Mouse (Mus musculus) heart, adult 8-10 months (tissue): ENCODE data around the gene Zfp865. TPM values are rescaled to one million over a fixed set of nuclear protein-coding genes. Genes with fewer than 3 reads are reported as not detected.
A peak's percentile ranks its signal among the peaks of the same experiment; 100 is the strongest.
"Not testable (repeated sequence)": the region's sequence is repeated elsewhere in the genome, so short reads cannot be mapped to it uniquely, and the experiment has no call there.

Source experiments
- DNase-seq: peaks from one replicate; pipeline ENCODE4 v3.0.0; 2022; ENCODE audit warnings: low spot score
- total RNA-seq, 4 experiments: library from RNA; stranded (reverse); gene quantifications; 2 replicates each; pipeline ENCODE4 v1.2.4; 2022

Gene Zfp865
- total RNA-seq, 4 experiments from 2014 or later = 11.5 to 13.3 (median 12.8) TPM

DNA sequence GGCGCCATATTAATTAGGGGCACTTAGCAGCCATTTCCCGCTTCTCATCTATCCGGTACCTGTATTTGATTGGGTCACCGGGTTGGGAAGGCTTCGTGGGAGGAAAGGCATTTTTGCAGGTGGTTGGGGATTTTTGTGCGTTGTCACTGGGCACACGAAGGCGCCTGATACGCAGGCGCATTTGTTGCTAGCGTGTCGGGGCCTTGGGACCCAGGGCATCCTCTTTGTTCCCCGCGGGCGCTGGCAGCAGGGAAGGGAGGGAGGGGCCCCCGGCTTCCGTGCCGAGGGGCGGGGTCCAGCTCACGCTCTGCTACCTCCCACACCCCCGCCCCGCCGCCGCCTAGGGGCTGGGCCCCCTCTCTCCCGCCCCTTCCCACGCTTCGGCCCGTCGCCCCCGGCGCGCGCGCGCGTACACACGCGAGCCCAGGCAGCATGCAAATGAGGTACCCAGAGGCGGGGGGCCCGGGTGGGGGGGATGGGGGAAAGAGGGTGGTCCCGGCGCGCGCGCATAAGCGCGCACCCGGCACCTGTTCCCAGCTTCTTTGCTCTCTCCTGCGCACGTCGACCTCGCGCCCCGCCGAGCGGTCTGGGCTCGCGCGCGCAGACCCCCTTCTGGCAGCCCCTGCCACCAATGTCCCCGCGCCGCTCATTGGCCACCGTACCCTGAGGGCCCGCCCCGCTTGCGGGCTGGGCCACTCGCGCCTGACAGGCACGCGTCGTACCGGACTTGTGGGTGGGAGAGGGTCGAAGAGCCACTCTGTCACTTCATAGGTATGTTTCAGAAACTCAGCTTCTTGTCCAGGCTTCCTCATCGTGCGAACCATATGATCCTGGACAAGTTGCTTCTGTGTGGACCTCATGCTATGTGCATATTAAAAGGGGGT lies 4.8 kb upstream of the Zfp865 start, which contains the start of gene Gm44973:
Gm44973 (plus strand) TSS at position 379 of the 884 bp plus-strand sequence.
- peak; percentile 92 for DNase-seq

- DNase-seq = no peak
Measured at GRCm38 (mm10) chr7:5016057-5016456, 4.1 kb upstream of the Zfp865 start.

DNA sequence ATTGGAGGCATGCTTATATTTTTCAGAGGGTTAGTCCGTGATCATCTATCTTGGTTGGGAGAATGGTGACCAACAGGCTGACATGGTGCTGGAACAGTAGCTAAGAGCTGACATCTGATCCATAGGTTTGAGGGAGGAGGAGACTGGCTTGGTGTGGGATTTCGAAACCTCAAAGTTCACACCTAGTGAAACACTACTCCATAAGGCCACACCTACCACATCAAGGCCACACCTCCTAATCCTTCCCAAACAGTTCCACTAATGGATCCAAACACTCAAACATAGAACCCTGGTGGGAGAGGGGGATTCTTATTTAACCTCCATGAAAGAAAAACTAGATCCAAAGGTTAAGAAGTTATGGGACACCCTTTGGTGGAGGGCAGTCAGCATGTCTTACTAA lies 3.3 kb upstream of the Zfp865 start:
- DNase-seq = no peak

DNA sequence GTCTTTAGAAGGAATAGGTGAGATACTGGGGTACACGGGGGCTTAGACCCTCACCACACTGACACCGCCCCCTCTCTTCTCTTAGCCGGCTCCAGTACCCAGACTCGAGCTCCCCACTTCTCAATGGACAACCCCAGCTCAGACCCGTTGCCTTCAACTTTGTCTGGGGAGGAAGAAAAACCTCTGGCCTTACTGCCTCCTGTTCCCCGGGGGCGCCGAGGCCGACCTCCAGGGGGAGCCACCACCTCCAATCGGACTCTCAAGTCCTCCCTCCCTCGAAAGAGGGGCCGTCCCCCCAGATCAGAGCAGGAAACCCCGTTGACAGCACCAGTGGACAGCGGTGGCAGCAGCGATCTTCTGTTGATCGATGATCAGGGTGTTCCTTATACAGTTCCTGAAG lies 2.8 kb upstream of the Zfp865 start:
- no peak for DNase-seq

GRCm38 (mm10) chr7:5017931-5018330 lies 2.2 kb upstream of the Zfp865 start:
- DNase-seq = no peak

- not testable (repeated sequence) for DNase-seq
Measured at GRCm38 (mm10) chr7:5019576-5019975, 600 bp upstream of the Zfp865 start.

GRCm38 (mm10) chr7:5020685-5021084 lies 509 bp downstream of the Zfp865 start:
- DNase-seq = no peak

DNA sequence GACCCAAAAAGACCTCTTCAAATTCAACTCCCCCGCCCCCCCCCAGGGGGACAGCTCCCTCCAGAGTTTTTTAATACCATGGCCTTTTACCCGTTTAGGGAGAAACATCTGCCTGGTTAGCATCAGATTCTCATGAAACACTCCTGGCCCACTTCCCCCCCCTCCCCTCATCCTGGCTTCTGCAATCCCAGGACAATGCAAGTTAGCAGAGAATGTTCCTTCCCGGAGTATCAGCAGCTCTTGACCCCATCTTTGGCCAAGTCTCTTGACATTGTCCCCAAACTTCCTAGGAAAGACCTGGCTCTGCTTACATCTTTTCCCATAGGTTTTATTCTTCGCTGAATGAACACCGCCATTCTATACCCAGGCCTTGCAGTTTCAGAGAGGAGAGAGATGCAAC lies 1.0 kb downstream of the Zfp865 start:
- no peak for DNase-seq

- no peak for DNase-seq
Measured at GRCm38 (mm10) chr7:5029543-5029942, 9.4 kb downstream of the Zfp865 start.

DNA sequence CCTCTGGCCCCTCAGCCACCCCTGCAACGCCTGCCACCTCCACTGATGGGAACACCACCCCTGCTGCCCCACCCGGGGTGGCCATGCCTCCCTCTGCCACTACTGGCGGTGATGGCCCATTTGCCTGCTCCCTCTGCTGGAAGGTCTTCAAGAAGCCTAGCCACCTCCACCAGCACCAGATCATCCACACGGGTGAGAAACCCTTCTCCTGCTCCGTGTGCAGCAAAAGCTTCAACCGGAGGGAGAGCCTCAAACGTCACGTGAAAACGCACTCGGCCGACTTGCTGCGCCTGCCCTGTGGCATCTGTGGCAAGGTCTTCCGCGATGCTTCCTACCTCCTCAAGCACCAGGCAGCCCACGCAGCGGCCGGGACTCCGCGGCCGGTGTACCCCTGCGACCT lies 9.8 kb downstream of the Zfp865 start:
- no peak for DNase-seq

DNA sequence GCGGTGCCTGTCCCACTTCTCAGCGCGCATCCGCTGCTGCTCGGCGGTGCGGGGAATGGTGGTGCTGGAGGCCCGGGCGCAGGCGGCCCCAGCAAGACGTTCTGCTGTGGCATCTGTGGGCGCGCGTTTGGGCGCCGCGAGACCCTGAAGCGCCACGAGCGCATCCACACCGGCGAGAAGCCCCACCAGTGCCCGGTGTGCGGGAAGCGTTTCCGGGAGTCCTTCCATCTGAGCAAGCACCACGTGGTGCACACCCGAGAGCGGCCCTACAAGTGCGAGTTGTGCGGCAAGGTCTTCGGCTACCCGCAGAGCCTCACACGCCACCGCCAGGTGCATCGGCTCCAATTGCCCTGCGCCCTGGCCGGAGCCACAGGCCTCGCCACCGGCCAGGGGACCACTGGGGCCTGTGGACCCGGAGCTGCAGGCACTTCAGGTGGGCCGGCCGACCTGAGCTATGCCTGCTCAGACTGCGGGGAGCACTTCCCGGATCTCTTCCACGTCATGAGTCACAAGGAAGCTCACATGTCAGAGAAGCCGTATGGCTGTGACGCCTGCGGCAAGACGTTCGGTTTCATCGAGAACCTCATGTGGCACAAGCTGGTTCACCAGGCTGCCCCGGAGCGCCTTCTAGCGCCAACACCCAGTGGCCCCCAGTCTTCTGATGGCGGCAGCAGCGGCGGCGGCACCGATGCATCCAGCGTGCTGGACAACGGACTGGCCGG lies 10.5 kb downstream of the Zfp865 start:
- DNase-seq = no peak

GRCm38 (mm10) chr7:5031496-5031895 lies 11.3 kb downstream of the Zfp865 start:
- DNase-seq = no peak

GRCm38 (mm10) chr7:5033818-5034217 lies 13.6 kb downstream of the Zfp865 start, which contains the start of gene 4632433K11Rik:
Gene 4632433K11Rik (plus strand): TSS chr7:5034118.
- DNase-seq = no peak

GRCm38 (mm10) chr7:5035628-5036027 lies 15.5 kb downstream of the Zfp865 start:
- DNase-seq = no peak

DNA sequence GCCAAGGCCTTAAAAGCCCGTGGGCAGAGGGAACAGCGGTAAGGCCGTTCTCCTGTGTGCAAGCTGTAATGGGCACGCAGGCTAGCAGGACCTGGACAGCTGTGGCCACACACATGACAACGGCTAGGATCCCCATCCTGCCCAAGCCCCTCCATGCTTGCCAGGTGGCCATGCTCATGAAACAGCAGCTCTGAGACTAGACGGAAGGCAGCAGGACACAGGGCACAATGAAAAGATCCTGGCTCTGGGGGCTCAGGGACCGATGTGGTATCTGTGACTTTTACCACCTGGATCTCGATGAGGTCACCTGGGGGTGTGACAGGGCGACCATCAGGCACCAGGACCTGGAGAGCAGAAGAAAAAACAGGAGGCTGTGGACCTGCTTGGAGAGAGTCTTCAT lies 16.0 kb downstream of the Zfp865 start:
- no peak for DNase-seq

DNA sequence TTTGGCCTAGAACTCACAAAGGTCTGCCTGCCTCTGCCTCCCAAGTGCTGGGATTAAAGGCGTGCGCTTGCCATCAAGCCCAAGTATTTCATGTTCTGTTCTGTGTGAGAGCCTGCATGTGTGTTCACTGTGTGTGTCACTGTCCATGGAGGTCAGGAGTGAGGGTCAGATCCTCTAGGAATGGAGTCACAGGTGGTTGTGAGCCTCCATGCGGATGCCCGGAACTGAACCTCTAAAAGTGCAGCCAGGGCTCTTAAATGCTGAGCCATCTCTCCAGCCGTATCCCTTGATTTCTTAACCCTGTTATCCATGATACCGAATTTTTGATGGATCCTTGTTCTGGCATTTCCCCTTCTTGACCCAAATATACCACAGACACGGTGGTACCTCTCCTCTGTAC lies 16.9 kb downstream of the Zfp865 start:
- DNase-seq = no peak

GRCm38 (mm10) chr7:5037467-5037866 lies 17.3 kb downstream of the Zfp865 start:
- no peak for DNase-seq

- peak; percentile 94 for DNase-seq
Measured at GRCm38 (mm10) chr7:5038109-5038732, 18.0 kb downstream of the Zfp865 start, which contains the start of gene Zfp784. Gene Zfp784 (minus strand): TSS chr7:5038446.

GRCm38 (mm10) chr7:5038940-5039339 lies 18.8 kb downstream of the Zfp865 start:
- no peak for DNase-seq

GRCm38 (mm10) chr7:5044981-5045380 lies 24.8 kb downstream of the Zfp865 start:
- DNase-seq = no peak

DNA sequence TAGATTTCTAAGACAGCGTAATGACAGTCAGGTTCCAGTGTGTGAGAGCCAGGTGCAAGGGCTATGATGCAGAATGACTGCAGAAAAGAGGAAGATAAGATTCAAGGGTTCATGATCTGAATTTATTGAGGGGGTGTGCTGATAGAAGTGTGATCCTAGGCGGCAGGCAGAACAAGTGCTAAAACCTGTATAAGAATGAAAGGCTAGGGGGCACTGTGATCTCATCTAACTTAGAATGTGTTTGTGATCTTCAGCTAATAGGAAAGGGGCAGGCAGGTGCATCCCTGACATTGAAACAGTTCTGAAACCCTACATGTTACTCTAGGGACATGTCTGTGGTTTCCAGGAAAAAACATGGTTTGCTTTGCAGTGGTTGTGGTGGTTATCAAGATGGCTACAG lies 25.9 kb downstream of the Zfp865 start:
- DNase-seq = no peak

DNA sequence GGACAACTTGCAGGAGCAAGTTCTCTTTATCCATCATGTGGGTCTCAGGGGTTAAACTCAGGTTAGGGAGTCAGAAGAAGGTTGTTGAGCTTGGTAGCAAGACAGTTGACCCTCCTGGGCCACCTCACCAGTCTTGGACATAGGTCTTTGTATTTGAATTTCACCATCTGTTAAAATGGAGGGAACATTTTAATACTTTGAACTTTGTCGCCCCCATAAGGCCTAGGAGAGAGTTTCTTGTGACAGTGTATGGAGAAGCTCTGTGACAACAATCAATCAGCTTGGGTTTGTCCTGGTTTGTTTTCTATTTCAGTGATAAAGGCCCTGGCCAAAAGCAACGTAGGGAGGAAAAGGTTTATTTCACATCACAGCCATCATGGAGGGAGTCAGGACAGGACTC lies 27.1 kb downstream of the Zfp865 start:
- peak; percentile 41 for DNase-seq
